Mouse (Mus musculus): ENCODE data around the gene Grb7. TPM values are rescaled to one million over a fixed set of nuclear protein-coding genes. Genes with fewer than 3 reads are reported as not detected.

Grb7 gene
- polyA plus RNA-seq, 1 experiment = 2.4 TPM

DNA sequence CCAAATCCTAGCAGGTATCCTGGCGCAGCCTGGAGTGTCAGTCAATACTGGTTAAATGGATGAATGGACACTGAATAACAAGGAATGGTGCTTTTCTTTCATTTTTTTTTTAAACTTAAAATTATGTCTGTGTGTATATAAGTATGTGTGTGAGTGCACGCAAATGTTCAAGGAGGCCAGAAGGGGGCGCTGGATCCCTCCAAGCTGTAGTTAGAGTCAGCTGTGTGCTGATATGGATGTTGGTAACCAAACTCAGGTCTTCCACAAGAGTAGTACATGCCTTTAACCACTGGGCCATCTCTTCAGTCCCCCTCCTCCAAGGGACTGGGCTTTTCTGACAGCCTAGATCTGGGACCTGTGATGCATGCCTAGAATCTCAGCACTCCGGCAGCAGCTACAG is 9.3 kb downstream of the Grb7 start:
- Histone ChIP-seq H3K27me3 (ENCODE audit: control insufficient read depth, insufficient read depth, low read length) (no peaks in the 10 kb centered on the region), H3K4me3 (ENCODE audit: control insufficient read depth, low read depth, low read length) (no peak overlapping the region), H3K4me1 (ENCODE audit: control insufficient read depth, insufficient read depth, low read length) (peaks cover 20% of the 10 kb centered on the region), H3K36me3 (ENCODE audit: control insufficient read depth, insufficient read depth, low read length) (no peaks in the 10 kb centered on the region), H3K27ac (ENCODE audit: control insufficient read depth, insufficient read depth, low read depth, low read length) (no peak overlapping the region)
- no peak for TF ChIP-seq POLR2A (IDR thresholded peaks at IDR 0.05; ENCODE audit: control insufficient read depth, low read depth, low read length)
- TF ChIP-seq CTCF (IDR thresholded peaks at IDR 0.05; ENCODE audit: control insufficient read depth, insufficient read depth, insufficient replicate concordance, low read depth, low read length) = peak; percentile 39; the same call in 1 of the 2 replicates

DNA sequence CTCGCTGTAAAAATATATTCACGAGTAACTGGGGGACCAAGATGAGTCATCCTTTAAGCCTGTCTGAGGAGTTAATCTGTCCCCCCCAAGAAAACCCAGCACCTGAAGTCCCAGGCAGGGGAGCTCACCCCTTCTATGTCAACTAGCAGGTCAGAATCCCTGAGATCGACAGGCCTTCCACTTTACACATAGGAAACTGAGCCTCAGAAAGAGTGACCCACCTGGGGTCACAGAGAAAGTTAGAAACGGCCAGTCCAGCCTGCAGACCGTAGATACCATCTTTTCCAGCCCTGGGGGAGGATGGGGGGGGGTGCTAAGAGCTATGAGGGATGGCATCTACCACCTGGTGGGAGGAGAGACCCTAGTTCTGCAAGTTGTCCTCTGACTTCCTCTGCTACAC is 10.4 kb downstream of the Grb7 start:
- Histone ChIP-seq H3K36me3 (ENCODE audit: control insufficient read depth, insufficient read depth, low read length) (no peaks in the 10 kb centered on the region), H3K27ac (ENCODE audit: control insufficient read depth, insufficient read depth, low read depth, low read length) (no peak overlapping the region), H3K4me1 (ENCODE audit: control insufficient read depth, insufficient read depth, low read length) (peaks cover 20% of the 10 kb centered on the region), H3K27me3 (ENCODE audit: control insufficient read depth, insufficient read depth, low read length) (no peaks in the 10 kb centered on the region), H3K4me3 (ENCODE audit: control insufficient read depth, low read depth, low read length) (no peak overlapping the region)
- TF ChIP-seq CTCF (IDR thresholded peaks at IDR 0.05; ENCODE audit: control insufficient read depth, insufficient read depth, insufficient replicate concordance, low read depth, low read length) (no peak), POLR2A (IDR thresholded peaks at IDR 0.05; ENCODE audit: control insufficient read depth, low read depth, low read length) (no peak)

DNA sequence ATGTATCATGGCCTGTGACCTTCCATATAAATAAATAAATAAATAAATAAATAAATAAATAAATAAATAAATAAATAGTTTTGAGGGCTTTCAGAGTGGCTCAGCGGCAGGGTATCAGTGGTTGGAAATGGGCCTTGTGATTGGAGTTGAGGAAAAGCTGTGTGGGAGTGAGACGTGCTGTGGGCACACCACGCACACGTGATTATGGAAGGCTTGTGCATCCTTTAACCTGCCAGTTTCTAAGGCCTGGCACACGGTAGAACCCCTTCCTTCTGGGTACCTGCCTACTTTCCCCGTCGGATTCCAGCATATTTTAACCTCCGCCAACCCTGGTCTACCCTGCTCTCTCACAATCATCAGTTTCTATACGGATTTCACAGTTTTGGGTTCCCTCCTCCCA is 10.8 kb downstream of the Grb7 start:
- no peaks in the 10 kb centered on the region for H3K36me3 ChIP-seq (ENCODE audit: control insufficient read depth, insufficient read depth, low read length)
- H3K4me1 ChIP-seq (ENCODE audit: control insufficient read depth, insufficient read depth, low read length) = peaks cover 20% of the 10 kb centered on the region
- peak overlapping the region; percentile 85 for H3K4me3 ChIP-seq (ENCODE audit: control insufficient read depth, low read depth, low read length)
- TF ChIP-seq POLR2A (IDR thresholded peaks at IDR 0.05; ENCODE audit: control insufficient read depth, low read depth, low read length) = no peak
- TF ChIP-seq CTCF (IDR thresholded peaks at IDR 0.05; ENCODE audit: control insufficient read depth, insufficient read depth, insufficient replicate concordance, low read depth, low read length) = peak; percentile 2; the same call in 1 of the 2 replicates
- H3K27me3 ChIP-seq (ENCODE audit: control insufficient read depth, insufficient read depth, low read length) = no peaks in the 10 kb centered on the region
- H3K27ac ChIP-seq (ENCODE audit: control insufficient read depth, insufficient read depth, low read depth, low read length) = no peak overlapping the region; the same call in 1 of the 2 replicates

DNA sequence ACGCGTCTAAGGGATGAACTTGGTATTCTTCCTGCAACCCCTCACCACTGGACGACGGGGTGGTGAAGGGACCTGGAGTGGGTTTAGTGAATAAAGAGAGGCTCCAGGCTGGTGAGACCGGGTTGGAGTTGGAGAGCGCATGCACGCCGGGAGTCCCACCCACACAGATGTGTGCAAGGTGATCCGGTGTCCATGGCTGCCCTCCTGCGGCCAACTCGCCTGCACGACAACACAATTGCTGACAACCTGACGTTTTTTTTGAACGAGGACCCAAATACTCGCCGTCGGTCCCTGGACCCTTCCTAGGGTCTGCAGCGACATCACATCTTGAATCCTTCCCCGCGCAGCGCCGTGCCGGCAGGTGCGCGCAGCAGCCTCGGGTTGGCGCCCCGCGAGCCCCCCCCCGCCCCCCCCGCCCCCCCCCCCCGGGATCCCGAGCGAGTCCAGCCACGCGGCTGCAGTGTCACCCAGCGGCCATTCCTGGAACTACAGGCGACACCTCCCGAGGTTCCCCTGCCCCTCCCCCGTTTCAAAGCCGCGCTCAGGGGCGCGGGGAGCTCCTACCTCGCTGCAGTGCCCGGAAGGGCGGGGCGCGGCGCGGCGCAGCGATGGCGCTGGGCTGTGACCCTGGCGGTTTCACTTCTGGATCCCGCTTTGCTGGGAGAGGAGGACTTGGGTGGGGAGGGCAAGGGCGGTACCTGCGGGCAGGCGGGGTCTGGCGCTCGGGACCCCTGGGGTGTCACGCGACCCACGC is 11.3 kb downstream of the Grb7 start:
- no peak overlapping the region; the same call in 1 of the 2 replicates for H3K27ac ChIP-seq (ENCODE audit: control insufficient read depth, insufficient read depth, low read depth, low read length)
- H3K4me1 ChIP-seq (ENCODE audit: control insufficient read depth, insufficient read depth, low read length) = peaks cover 20% of the 10 kb centered on the region
- TF ChIP-seq CTCF (IDR thresholded peaks at IDR 0.05; ENCODE audit: control insufficient read depth, insufficient read depth, insufficient replicate concordance, low read depth, low read length) = peak; percentile 70; the same call in 1 of the 2 replicates
- no peak; the same call in 1 of the 2 replicates for TF ChIP-seq POLR2A (IDR thresholded peaks at IDR 0.05; ENCODE audit: control insufficient read depth, low read depth, low read length)
- no peaks in the 10 kb centered on the region for H3K36me3 ChIP-seq (ENCODE audit: control insufficient read depth, insufficient read depth, low read length)
- H3K27me3 ChIP-seq (ENCODE audit: control insufficient read depth, insufficient read depth, low read length) = no peaks in the 10 kb centered on the region
- H3K4me3 ChIP-seq (ENCODE audit: control insufficient read depth, low read depth, low read length) = peak overlapping the region; percentile 85

DNA sequence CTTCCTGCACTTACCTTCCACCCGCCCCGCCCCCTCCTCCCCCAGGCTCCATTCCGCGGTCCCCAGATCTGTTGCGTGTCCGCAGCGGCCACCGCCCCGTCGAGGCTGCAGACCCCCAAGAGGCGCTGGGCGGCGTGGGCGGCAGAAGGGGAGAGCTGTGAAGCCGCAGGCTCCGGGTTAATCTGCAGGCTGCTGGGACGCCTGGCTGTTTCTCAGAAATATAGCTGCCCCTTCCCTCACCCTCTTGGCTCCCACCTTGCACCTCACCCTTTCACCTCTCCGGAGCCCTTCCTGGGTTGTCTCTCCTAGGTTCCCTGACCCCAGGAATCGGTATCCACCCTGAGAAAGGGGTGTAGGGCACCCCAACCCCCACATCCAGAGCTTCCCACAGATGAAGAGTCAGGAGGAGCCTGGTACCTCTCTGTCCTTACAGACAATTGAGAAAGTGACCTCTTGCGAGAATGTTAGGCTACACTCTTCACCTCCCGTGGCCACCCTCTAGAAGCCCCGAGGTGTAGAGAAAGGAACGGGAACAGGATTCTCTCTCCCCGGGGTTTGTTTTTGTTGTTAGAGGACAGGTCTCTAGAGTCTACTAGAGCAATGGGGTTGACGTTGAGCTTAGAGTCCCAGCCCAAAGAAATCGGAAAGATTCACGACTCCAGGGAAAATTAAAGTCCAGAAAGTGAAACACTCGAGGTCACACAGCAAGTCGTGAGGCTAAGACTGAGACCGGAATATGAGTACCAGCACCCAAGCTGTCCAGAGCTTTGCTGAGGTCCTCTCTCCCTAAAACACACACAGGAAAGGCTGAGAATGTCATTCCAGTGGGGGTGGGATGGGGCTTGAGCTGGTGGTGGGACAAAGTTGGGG is 12.2 kb downstream of the Grb7 start:
- no peaks in the 10 kb centered on the region for H3K27me3 ChIP-seq (ENCODE audit: control insufficient read depth, insufficient read depth, low read length)
- H3K4me3 ChIP-seq (ENCODE audit: control insufficient read depth, low read depth, low read length) = peak overlapping the region; percentile 83
- no peaks in the 10 kb centered on the region for H3K36me3 ChIP-seq (ENCODE audit: control insufficient read depth, insufficient read depth, low read length)
- H3K4me1 ChIP-seq (ENCODE audit: control insufficient read depth, insufficient read depth, low read length) = peaks cover 20% of the 10 kb centered on the region
- H3K27ac ChIP-seq (ENCODE audit: control insufficient read depth, insufficient read depth, low read depth, low read length) = peak overlapping the region; percentile 68
- TF ChIP-seq CTCF (IDR thresholded peaks at IDR 0.05; ENCODE audit: control insufficient read depth, insufficient read depth, insufficient replicate concordance, low read depth, low read length) (no peak), POLR2A (IDR thresholded peaks at IDR 0.05; ENCODE audit: control insufficient read depth, low read depth, low read length) (no peak)

DNA sequence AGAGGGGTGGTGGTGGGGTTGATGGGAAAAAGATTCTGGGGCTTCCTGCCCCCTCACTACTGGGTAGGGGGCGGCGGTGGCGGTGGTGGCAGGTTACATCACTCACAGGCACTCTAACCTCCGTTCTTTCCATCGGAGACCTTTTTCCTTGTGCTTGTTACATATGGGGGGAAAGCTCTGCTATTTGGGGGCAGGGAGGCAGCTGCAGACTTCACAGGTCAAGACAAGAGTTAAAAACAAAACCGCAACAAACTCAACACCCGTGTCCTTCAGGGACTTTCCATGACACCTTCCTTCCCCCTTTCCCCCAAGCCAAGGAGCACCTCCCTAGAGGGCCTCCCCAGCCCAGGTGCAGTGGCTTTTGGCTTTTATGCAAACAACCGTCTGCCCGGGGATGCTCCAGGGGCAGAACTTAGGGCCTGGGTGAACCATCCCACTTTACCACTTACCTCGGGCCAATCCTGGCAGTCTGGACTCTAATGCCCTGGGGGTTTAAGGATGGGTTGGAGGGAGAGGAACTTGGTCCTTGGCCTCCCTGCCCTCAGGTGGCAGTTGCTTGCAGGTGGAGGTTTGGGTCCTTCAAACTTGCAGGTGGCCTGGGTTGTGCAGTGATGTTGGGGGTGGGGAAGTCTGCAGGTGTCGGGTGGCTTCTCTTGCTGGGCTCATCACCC is 13.0 kb downstream of the Grb7 start:
- Histone ChIP-seq H3K4me1 (ENCODE audit: control insufficient read depth, insufficient read depth, low read length) (peaks cover 20% of the 10 kb centered on the region), H3K36me3 (ENCODE audit: control insufficient read depth, insufficient read depth, low read length) (no peaks in the 10 kb centered on the region), H3K4me3 (ENCODE audit: control insufficient read depth, low read depth, low read length) (no peak overlapping the region), H3K27me3 (ENCODE audit: control insufficient read depth, insufficient read depth, low read length) (no peaks in the 10 kb centered on the region), H3K27ac (ENCODE audit: control insufficient read depth, insufficient read depth, low read depth, low read length) (no peak overlapping the region)
- TF ChIP-seq CTCF (IDR thresholded peaks at IDR 0.05; ENCODE audit: control insufficient read depth, insufficient read depth, insufficient replicate concordance, low read depth, low read length) (no peak), POLR2A (IDR thresholded peaks at IDR 0.05; ENCODE audit: control insufficient read depth, low read depth, low read length) (no peak)
